Mouse (Mus musculus) limb, embryonic 12.5 days (tissue): ENCODE measurements at regions not wholly inside any gene's neighbourhood (a gene's known extent, or its start where the extent isn't known, plus 50 kb on each side); places are given as distances from the start of the nearest gene placed in this dataset.

Source experiments
- ATAC-seq: fragments of 200-750 bp; cut with Nextera tagmentation; 2 replicates; pipeline ENCODE4 v1.8.0; 2017; ENCODE audit warnings: low read depth, moderate TSS enrichment; ENCODE audit not compliant: insufficient number of reproducible peaks, insufficient read depth, low FRiP score, low TSS enrichment
- H3K27ac ChIP-seq: fragments of 300-500 bp; sonication (generic); 2 replicates; pipeline ENCODE4 v1.5.1; 2016; ENCODE audit warnings: mild to moderate bottlenecking, moderate library complexity
- H3K27me3 ChIP-seq: fragments of 300-500 bp; sonication (generic); 2 replicates; pipeline ENCODE4 v1.6.1; 2016; ENCODE audit warnings: mild to moderate bottlenecking, moderate library complexity
- H3K36me3 ChIP-seq: fragments of 300-500 bp; sonication (generic); 2 replicates; pipeline ENCODE4 v1.6.1; 2016; ENCODE audit warnings: mild to moderate bottlenecking, moderate library complexity
- H3K4me1 ChIP-seq: fragments of 300-500 bp; sonication (generic); replicated peaks from 2 replicates; pipeline ENCODE4 v1.6.1; 2016
- H3K4me2 ChIP-seq: fragments of 300-500 bp; sonication (generic); 2 replicates; pipeline ENCODE4 v1.6.1; 2016; ENCODE audit warnings: mild to moderate bottlenecking, moderate library complexity
- H3K4me3 ChIP-seq: fragments of 300-500 bp; sonication (generic); replicated peaks from 2 replicates; pipeline ENCODE4 v1.5.1; 2016; ENCODE audit warnings: mild to moderate bottlenecking
- H3K9ac ChIP-seq: fragments of 300-500 bp; sonication (generic); replicated peaks from 2 replicates; pipeline ENCODE4 v1.6.1; 2016; ENCODE audit warnings: mild to moderate bottlenecking, moderate library complexity
- H3K9me3 ChIP-seq: fragments of 300-500 bp; sonication (generic); 2 replicates; pipeline ENCODE4 v1.6.1; 2016; ENCODE audit warnings: mild to moderate bottlenecking, moderate library complexity
- WGBS: fragments of 180-500 bp; shearing (Covaris S2); methylation state at CpG from one replicate; pipeline ENCODE4 v1.1.7; 2016; 5-methylcytosine and 5-hydroxymethylcytosine counted together

GRCm38 (mm10) chr13:44584551-44584950 is 144.7 kb upstream of the Jarid2 start:
- 42% methylated on average over 4 of the region's 4 CpGs for WGBS
- no peak overlapping the region for H3K27ac ChIP-seq
- H3K4me3 ChIP-seq = no peak overlapping the region
- peaks cover 36% of the 10 kb centered on the region for H3K4me1 ChIP-seq
- no peak overlapping the region for H3K4me2 ChIP-seq
- ATAC-seq = no peak
- no peaks in the 10 kb centered on the region for H3K36me3 ChIP-seq
- H3K9ac ChIP-seq = no peak overlapping the region
- H3K9me3 ChIP-seq = 0 out of 2 replicates have a peak, but pooled peaks cover under 1% of the 10 kb centered on the region
- peaks cover 5% of the 10 kb centered on the region; the same call in 1 of the 2 replicates for H3K27me3 ChIP-seq

GRCm38 (mm10) chr13:44587846-44588245 is 141.4 kb upstream of the Jarid2 start:
- no peak for ATAC-seq

GRCm38 (mm10) chr13:44594645-44595044 is 134.6 kb upstream of the Jarid2 start:
- H3K4me3 ChIP-seq = no peak overlapping the region
- peaks cover 4% of the 10 kb centered on the region; the same call in 1 of the 2 replicates for H3K9me3 ChIP-seq
- ATAC-seq = no peak
- H3K36me3 ChIP-seq = no peaks in the 10 kb centered on the region
- 89% methylated on average over 5 of the region's 5 CpGs for WGBS
- no peak overlapping the region for H3K4me2 ChIP-seq
- no peaks in the 10 kb centered on the region for H3K27me3 ChIP-seq
- no peak overlapping the region for H3K27ac ChIP-seq
- no peak overlapping the region for H3K9ac ChIP-seq
- H3K4me1 ChIP-seq = no peaks in the 10 kb centered on the region

More at GRCm38 (mm10) chr13:44587846-44588245, 141.4 kb upstream of the Jarid2 start:
- H3K27ac ChIP-seq = no peak overlapping the region
- H3K36me3 ChIP-seq = no peaks in the 10 kb centered on the region
- no peak overlapping the region for H3K4me2 ChIP-seq
- 68% methylated on average over 4 of the region's 4 CpGs for WGBS
- no peaks in the 10 kb centered on the region for H3K9me3 ChIP-seq
- peaks cover 16% of the 10 kb centered on the region for H3K4me1 ChIP-seq
- no peak overlapping the region for H3K9ac ChIP-seq
- peaks cover 5% of the 10 kb centered on the region; the same call in 1 of the 2 replicates for H3K27me3 ChIP-seq
- H3K4me3 ChIP-seq = no peak overlapping the region

GRCm38 (mm10) chr13:44597666-44598065 is 131.6 kb upstream of the Jarid2 start:
- ATAC-seq = no peak
- Histone ChIP-seq H3K27ac (no peak overlapping the region), H3K9ac (no peak overlapping the region), H3K27me3 (peaks cover 3% of the 10 kb centered on the region; the same call in 1 of the 2 replicates), H3K9me3 (peaks cover 4% of the 10 kb centered on the region; the same call in 1 of the 2 replicates), H3K4me3 (no peak overlapping the region), H3K4me1 (peaks cover 10% of the 10 kb centered on the region), H3K36me3 (no peaks in the 10 kb centered on the region), H3K4me2 (no peak overlapping the region)
- WGBS = 53% methylated on average over 1 of the region's 1 CpGs

GRCm38 (mm10) chr13:44601024-44601423 is 128.2 kb upstream of the Jarid2 start:
- Histone ChIP-seq H3K9me3 (no peaks in the 10 kb centered on the region), H3K27ac (no peak overlapping the region), H3K4me2 (no peak overlapping the region), H3K9ac (no peak overlapping the region), H3K36me3 (no peaks in the 10 kb centered on the region), H3K27me3 (peaks cover 9% of the 10 kb centered on the region; the same call in 1 of the 2 replicates), H3K4me3 (no peak overlapping the region), H3K4me1 (peaks cover 11% of the 10 kb centered on the region)
- no peak for ATAC-seq
- WGBS = 82% methylated on average over 2 of the region's 2 CpGs

- Histone ChIP-seq H3K4me2 (no peak overlapping the region), H3K4me1 (peaks cover 11% of the 10 kb centered on the region), H3K27me3 (peaks cover 9% of the 10 kb centered on the region; the same call in 1 of the 2 replicates), H3K36me3 (no peaks in the 10 kb centered on the region), H3K9ac (no peak overlapping the region), H3K4me3 (no peak overlapping the region), H3K27ac (no peak overlapping the region), H3K9me3 (no peaks in the 10 kb centered on the region)
- 45% methylated on average over 6 of the region's 6 CpGs for WGBS
- ATAC-seq = no peak
Measured at GRCm38 (mm10) chr13:44602658-44603057, 126.6 kb upstream of the Jarid2 start.

- no peak for ATAC-seq
Measured at GRCm38 (mm10) chr13:44607316-44608285, 121.7 kb upstream of the Jarid2 start.

GRCm38 (mm10) chr13:44608286-44608675 is 121.0 kb upstream of the Jarid2 start:
- ATAC-seq = no peak
- H3K9me3 ChIP-seq = peaks cover 4% of the 10 kb centered on the region; the same call in 1 of the 2 replicates
- H3K4me3 ChIP-seq = no peak overlapping the region
- peaks cover 8% of the 10 kb centered on the region for H3K4me1 ChIP-seq
- no peak overlapping the region for H3K4me2 ChIP-seq
- H3K36me3 ChIP-seq = no peaks in the 10 kb centered on the region
- 87% methylated on average over 3 of the region's 3 CpGs for WGBS
- H3K9ac ChIP-seq = no peak overlapping the region
- H3K27ac ChIP-seq = no peak overlapping the region
- peaks cover 6% of the 10 kb centered on the region; the same call in 1 of the 2 replicates for H3K27me3 ChIP-seq

More at GRCm38 (mm10) chr13:44607316-44608285, 121.7 kb upstream of the Jarid2 start:
- 86% methylated on average over 13 of the region's 13 CpGs for WGBS
- no peaks in the 10 kb centered on the region for H3K36me3 ChIP-seq
- H3K27me3 ChIP-seq = peaks cover 6% of the 10 kb centered on the region; the same call in 1 of the 2 replicates
- H3K27ac ChIP-seq = no peak overlapping the region
- peaks cover 4% of the 10 kb centered on the region; the same call in 1 of the 2 replicates for H3K9me3 ChIP-seq
- H3K9ac ChIP-seq = no peak overlapping the region
- no peak overlapping the region for H3K4me2 ChIP-seq
- H3K4me3 ChIP-seq = no peak overlapping the region
- peaks cover 10% of the 10 kb centered on the region for H3K4me1 ChIP-seq

- WGBS = 32% methylated on average over 11 of the region's 11 CpGs
- H3K9ac ChIP-seq = no peak overlapping the region
- H3K4me1 ChIP-seq = peaks cover 8% of the 10 kb centered on the region
- H3K27me3 ChIP-seq = peaks cover 11% of the 10 kb centered on the region; the same call in 1 of the 2 replicates
- H3K9me3 ChIP-seq = peaks cover 4% of the 10 kb centered on the region; the same call in 1 of the 2 replicates
- H3K27ac ChIP-seq = 0 out of 2 replicates have a peak overlapping the region, but pooled peaks have one; percentile 17
- no peak overlapping the region for H3K4me2 ChIP-seq
- H3K36me3 ChIP-seq = no peaks in the 10 kb centered on the region
- no peak for ATAC-seq
- no peak overlapping the region for H3K4me3 ChIP-seq
Measured at GRCm38 (mm10) chr13:44608681-44609335, 120.5 kb upstream of the Jarid2 start.

- Histone ChIP-seq H3K9me3 (peaks cover 4% of the 10 kb centered on the region; the same call in 1 of the 2 replicates), H3K36me3 (no peaks in the 10 kb centered on the region), H3K9ac (no peak overlapping the region), H3K27me3 (0 out of 2 replicates have a peak, but pooled peaks cover 7% of the 10 kb centered on the region), H3K4me2 (no peak overlapping the region), H3K27ac (no peak overlapping the region), H3K4me1 (peaks cover 8% of the 10 kb centered on the region), H3K4me3 (no peak overlapping the region)
- no peak for ATAC-seq
- 84% methylated on average over 5 of the region's 5 CpGs for WGBS
Measured at GRCm38 (mm10) chr13:44609606-44610005, 119.7 kb upstream of the Jarid2 start.

GRCm38 (mm10) chr13:44615696-44616095 is 113.6 kb upstream of the Jarid2 start:
- Histone ChIP-seq H3K27me3 (0 out of 2 replicates have a peak, but pooled peaks cover 6% of the 10 kb centered on the region), H3K27ac (no peak overlapping the region), H3K36me3 (no peaks in the 10 kb centered on the region), H3K9ac (no peak overlapping the region), H3K9me3 (no peaks in the 10 kb centered on the region), H3K4me3 (no peak overlapping the region), H3K4me1 (peaks cover 5% of the 10 kb centered on the region), H3K4me2 (no peak overlapping the region)
- WGBS = 57% methylated on average over 8 of the region's 8 CpGs
- no peak for ATAC-seq
